Mouse (Mus musculus) embryonic fibroblast, embryonic 13.5 days (primary cell): Measurements from ENCODE around the gene Maml3. TPM values are rescaled to one million over a fixed set of nuclear protein-coding genes. Genes with fewer than 3 reads are reported as not detected.
A peak's percentile ranks its signal among the peaks of the same experiment; 100 is the strongest.

ENCODE experiments used
- H3K27ac ChIP-seq: 2 replicates; pipeline ENCODE4 v1.5.1; 2012; ENCODE audit warnings: low read length, control low read depth, inconsistent platforms; ENCODE audit not compliant: insufficient read depth
- H3K4me1 ChIP-seq: 2 replicates; pipeline ENCODE4 v1.6.1; 2011; ENCODE audit warnings: low read length; ENCODE audit not compliant: control insufficient read depth, insufficient read depth
- H3K4me3 ChIP-seq: 2 replicates; pipeline ENCODE4 v1.5.1; 2011; ENCODE audit warnings: mild to moderate bottlenecking, control low read depth, low read length; ENCODE audit not compliant: insufficient read depth
- CTCF ChIP-seq: IDR thresholded peaks from 2 replicates; pipeline ENCODE4 v1.5.1; 2011; ENCODE audit warnings: mild to moderate bottlenecking, control low read depth, low read length, moderate library complexity, borderline replicate concordance; ENCODE audit not compliant: insufficient read depth
- POLR2A ChIP-seq: IDR thresholded peaks from 2 replicates; pipeline ENCODE4 v1.6.1; 2011; ENCODE audit warnings: low read depth, mild to moderate bottlenecking, control low read depth, low read length, moderate library complexity
- polyA plus RNA-seq: library from polyadenylated mRNA; stranded (reverse); fragments of >200 nt; gene quantifications from 2 replicates; pipeline ENCODE4 v1.2.4, GENCODE M21; 2011; ENCODE audit warnings: low read depth; ENCODE audit not compliant: missing spikeins, insufficient read length

The Maml3 gene
- polyA plus RNA-seq, 1 experiment, result 2.2 TPM

DNA sequence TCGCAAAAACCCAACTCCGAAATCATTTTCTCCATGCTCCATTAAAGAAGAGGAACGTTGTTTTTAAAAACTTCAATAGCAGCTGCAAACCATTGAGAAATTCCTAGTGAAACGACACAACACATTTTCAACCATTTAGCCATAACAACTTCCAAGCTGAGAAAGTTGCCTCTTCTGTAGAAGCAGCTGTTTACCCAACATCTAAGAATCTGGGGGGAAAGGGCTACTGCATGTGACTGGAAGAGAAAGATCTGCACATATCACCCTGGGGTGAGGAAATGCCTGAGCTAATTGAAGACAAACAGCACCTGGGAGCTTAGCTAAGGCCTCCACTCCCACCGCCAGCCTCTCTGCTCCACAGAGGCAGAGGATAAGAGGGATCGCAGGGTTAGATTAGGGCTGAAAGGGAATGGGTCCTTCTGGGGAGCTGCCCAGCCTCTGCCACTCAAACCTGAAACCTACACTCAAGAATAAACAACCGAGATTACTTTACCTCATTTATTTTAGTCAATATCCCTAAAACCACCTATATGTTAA, 13.5 kb downstream of the Maml3 start:
- H3K27ac ChIP-seq, result no peak overlapping the region

DNA sequence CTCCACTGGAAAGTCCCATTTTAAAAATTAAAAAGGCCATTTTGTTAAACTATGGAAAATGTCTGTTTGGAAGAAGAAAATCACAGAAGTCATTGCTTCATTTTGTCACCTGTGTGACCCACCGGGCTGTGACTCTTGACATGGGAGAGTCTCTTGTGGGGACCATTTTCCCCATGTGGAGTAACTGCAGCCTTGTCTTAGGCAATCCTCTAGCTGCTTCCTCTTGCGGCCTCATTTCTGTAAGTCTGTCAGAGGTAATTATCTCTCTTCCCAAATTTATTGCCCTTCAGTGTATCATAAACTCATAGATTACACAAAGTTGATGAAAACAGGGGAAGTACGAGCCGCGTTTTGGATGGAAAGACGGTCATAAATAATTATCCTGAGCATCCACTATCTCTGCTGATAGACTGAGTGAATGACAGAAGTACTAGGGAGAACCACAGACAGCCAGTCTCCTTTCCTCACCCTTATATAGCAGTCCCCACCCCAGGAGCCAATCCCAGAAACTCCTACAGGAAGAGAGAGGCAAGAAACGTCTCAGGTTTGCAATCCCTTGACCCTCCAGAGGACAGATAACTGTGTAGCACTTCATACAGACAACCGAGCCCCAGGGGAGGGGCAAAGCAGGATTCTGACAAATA, 14.5 kb downstream of the Maml3 start:
- TF ChIP-seq POLR2A (no peak), CTCF (no peak)

More for the DNA sequence above, 13.5 kb downstream of the Maml3 start:
- Histone ChIP-seq H3K4me3 (no peak overlapping the region), H3K4me1 (peaks cover 14% of the 10 kb centered on the region)
- TF ChIP-seq CTCF (no peak), POLR2A (no peak)

DNA sequence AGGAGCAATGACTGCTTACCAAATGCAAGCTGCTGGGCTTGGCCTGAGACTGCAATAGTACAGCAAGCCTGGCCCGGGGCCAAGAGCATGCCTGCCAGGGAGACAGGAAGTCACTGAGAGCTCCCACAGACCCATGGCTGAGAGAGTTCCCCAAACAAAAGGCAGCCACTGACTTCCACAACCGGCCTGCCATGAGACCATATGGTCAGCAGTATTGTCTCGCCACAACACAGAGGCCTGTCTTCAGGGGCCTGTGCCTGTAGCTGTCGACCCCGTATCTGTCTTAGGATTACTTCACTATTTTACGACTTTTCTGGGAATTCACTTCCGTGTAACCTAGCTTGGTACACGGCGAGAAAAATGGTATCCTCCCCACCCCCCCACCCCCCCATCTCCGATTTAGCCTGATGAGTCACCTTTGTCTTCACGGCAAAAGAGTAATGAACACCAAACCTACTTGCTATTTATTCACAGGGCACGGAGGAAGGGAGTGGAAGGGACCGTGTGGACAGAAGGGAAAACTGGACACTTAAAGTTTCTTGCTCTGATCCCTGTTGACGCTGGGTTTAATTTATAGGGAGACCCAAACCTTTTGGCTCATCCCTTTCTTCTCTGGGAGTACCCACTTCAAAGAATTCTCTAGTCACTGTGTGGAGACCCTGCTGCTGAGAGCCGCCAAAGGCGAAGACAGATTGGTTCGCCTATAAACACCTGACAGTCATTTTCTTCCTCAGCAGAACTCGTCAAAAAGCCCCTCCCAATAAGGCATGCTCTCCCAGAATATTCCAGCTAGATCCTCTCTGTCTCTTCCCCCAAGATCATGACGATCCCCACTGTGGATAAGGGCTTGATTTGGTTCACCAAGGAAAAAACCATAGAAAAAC, 16.2 kb downstream of the Maml3 start:
- peaks cover 14% of the 10 kb centered on the region for H3K4me1 ChIP-seq
- peak overlapping the region; percentile 89 for H3K27ac ChIP-seq
- no peak overlapping the region for H3K4me3 ChIP-seq
- no peak for TF ChIP-seq CTCF
- peak; percentile 38 for TF ChIP-seq POLR2A

More for the DNA sequence above, 14.5 kb downstream of the Maml3 start:
- H3K4me1 ChIP-seq, result peaks cover 14% of the 10 kb centered on the region
- no peak overlapping the region for H3K4me3 ChIP-seq
- H3K27ac ChIP-seq, result no peak overlapping the region

DNA sequence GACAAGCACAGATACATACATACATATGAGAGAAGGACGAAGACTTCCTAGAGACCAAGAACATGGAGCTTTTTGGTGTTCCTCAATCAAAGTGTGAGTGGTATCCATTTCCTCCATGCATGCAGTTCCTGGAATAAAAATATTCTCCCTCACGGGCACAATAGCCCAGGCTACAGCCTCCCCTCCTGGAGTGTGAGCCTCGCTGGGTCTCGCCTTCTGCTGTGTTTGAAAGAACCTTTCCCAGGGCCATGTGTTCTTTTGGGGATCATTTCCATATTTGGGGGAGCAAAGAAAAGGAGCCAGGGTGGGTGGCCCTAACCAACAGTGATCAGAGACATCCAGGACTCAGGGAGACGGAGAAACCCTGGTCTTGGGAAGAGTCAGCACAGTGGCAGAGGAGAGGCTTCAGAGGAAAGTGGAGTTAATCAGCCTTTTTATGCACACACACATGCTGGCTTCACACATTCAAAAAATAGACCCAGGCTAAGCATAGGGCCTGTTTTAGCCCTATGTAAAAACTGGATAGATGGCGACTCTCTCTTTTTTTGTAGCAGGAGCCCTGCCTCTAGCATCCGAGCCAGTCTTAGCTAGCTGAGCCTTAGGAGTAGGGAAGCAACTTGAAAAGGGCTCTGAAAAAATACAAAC, 17.1 kb downstream of the Maml3 start:
- Histone ChIP-seq H3K4me3 (no peak overlapping the region), H3K27ac (peak overlapping the region; percentile 89), H3K4me1 (peaks cover 14% of the 10 kb centered on the region)
- TF ChIP-seq POLR2A (no peak), CTCF (no peak)

DNA sequence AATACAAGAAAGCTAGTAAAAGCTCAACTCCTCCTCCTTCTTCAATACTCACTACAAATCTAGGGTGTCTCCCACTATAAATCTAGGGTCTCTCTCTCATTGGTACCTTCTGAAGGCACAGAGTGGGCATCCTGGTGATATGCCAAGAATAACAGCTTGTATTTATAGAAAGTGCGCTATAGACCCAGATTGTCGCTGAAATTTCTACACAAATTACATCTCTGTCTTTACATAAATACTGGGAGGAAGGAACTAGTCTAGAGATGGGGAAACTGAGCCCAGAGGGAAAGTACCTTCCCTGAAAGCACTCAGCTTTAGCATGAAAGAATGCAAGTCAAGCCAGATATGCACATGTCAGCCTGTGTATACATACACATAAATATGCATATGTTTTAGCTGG, 26.1 kb downstream of the Maml3 start:
- Histone ChIP-seq H3K27ac (no peak overlapping the region), H3K4me1 (no peaks in the 10 kb centered on the region), H3K4me3 (no peak overlapping the region)
- TF ChIP-seq POLR2A (no peak), CTCF (no peak)

DNA sequence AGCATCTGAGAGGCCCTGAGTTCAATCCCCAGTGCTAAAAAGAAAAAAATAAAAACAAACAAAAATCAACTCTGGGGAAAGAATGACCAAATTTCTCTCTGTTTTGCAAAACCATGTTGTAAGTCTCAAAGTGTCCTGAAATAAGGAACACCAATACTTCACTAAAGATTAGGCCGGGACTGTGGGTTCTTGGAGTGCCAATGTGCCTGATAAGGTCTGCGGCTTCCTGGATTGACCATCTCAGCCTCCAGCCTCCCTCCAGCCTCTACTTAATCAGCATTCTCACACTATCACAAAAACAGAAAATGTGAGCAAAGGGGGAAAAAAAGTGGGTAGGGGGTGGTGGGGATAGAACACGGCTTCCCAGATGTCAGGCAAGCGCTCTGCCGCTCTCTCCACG, 30.9 kb downstream of the Maml3 start:
- Histone ChIP-seq H3K4me3 (no peak overlapping the region), H3K4me1 (peaks cover 13% of the 10 kb centered on the region; the same call in 1 of the 2 replicates), H3K27ac (no peak overlapping the region)
- no peak for TF ChIP-seq POLR2A
- TF ChIP-seq CTCF, result no peak

DNA sequence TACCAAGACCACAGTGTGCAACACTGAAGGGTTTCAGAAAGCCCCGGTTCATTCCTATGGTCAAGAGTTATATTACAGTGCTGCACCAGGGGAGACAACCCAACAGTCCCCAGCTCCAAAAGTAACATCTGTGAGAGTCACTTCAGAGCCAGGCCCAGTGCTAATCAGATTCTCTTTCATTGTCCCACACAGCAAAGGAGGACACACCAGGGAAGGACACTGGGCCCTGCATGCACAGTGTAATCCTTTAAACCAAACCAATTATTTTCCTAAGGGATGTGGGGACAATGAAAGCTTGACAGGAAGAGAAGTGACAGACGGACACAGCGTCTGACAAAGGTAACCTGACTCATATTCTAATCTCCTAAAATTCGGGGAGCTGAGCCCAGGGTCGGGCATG, 32.9 kb downstream of the Maml3 start:
- Histone ChIP-seq H3K4me3 (no peak overlapping the region), H3K27ac (no peak overlapping the region), H3K4me1 (peaks cover 13% of the 10 kb centered on the region; the same call in 1 of the 2 replicates)
- TF ChIP-seq POLR2A (no peak), CTCF (no peak)

DNA sequence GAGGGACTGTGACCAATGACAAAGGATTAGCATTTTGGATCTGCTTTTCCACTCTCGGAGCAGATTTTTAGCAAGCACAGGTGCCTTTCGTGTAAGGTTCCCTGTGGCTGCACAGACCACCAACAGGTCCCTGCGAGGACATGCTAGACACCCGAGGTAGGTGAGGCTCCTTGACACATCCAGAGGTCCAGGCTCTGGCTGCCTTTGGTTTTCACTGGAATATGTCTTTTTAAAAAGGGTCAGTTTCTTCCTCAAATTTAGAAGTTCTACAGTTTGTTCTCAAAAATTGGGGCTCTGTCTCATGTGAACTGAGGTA, 34.8 kb downstream of the Maml3 start:
- Histone ChIP-seq H3K4me3 (peak overlapping the region; percentile 23; the same call in 1 of the 2 replicates), H3K27ac (peak overlapping the region; percentile 70), H3K4me1 (peaks cover 13% of the 10 kb centered on the region; the same call in 1 of the 2 replicates)
- no peak for TF ChIP-seq CTCF
- TF ChIP-seq POLR2A, result no peak; the same call in 1 of the 2 replicates

DNA sequence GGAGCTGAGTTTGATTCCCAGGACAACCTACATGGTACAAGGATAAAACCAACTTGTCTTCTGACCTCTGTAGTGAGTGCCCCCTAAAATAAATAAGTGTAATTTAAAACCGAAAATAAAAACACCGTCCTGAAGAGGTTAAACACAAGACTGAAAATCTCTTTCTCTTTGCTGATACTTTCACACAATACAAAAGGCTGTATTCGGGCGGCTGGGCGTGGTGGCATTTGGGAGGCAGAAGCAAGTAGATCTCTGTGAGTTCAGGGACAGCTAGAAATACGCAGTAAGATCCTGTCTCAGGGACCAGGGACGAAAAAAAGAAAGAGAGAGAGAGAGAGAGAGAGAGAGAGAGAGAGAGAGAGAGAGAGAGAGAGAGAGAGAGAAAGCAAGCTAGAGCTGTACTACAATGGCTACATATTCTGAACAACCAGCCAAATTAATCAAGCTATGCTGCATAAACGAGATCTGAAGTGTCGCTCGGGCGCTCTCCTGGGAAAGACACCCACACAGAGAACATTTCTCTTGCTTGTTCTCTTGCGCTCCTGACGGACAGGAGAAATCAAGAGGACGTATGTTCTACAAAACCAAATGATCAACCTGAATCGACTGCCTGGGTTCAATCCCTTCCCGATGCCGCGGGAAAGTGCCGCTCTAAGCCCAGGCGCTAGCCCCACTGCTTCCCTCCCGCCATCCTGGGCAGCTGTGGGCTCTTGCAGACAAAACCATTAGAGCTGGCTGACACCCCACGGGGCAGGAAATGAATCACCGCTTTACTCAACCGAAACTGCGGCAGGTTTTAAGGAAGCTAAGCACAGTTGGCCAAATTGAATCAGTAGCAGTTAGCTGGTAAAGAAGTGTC, 35.3 kb downstream of the Maml3 start:
- H3K27ac ChIP-seq, result peak overlapping the region; percentile 71
- no peak for TF ChIP-seq CTCF
- peak; percentile 69 for TF ChIP-seq POLR2A
- H3K4me1 ChIP-seq, result peaks cover 13% of the 10 kb centered on the region; the same call in 1 of the 2 replicates
- H3K4me3 ChIP-seq, result 0 out of 2 replicates have a peak overlapping the region, but pooled peaks have one; percentile 23
